Mouse (Mus musculus): ENCODE data around the gene Lrtm2.

GRCm38 (mm10) chr6:119313588-119314375, 16.8 kb downstream of the Lrtm2 start:
- no peak for TF ChIP-seq CTCF (IDR thresholded peaks at IDR 0.05; ENCODE audit: extremely low read depth, insufficient read depth, low read length)
- no peak for TF ChIP-seq POLR2A (IDR thresholded peaks at IDR 0.05; ENCODE audit: extremely low read depth, insufficient read depth, low read length)

Data from cortical plate, adult 2 months (tissue).